Mouse (Mus musculus): ENCODE measurements around the gene Cops8.

Gene Cops8

GRCm38 (mm10) chr1:90651781-90652180 lies 49.0 kb downstream of the Cops8 start:
- DNase-seq (ENCODE audit: low spot score): no peak

GRCm38 (mm10) chr1:90652553-90652952 lies 49.8 kb downstream of the Cops8 start:
- no peak for DNase-seq (ENCODE audit: low spot score)

GRCm38 (mm10) chr1:90656492-90657245 lies 53.9 kb downstream of the Cops8 start:
- DNase-seq (ENCODE audit: low spot score): no peak

GRCm38 (mm10) chr1:90657292-90658050 lies 54.7 kb downstream of the Cops8 start:
- DNase-seq (ENCODE audit: low spot score): no peak

- DNase-seq (ENCODE audit: low spot score): no peak
Measured at GRCm38 (mm10) chr1:90658581-90658980, 55.8 kb downstream of the Cops8 start.

GRCm38 (mm10) chr1:90660150-90660549 lies 57.4 kb downstream of the Cops8 start:
- DNase-seq (ENCODE audit: low spot score): no peak

- no peak for DNase-seq (ENCODE audit: low spot score)
Measured at GRCm38 (mm10) chr1:90662491-90662890, 59.7 kb downstream of the Cops8 start.
